Mouse (Mus musculus) megakaryocyte-erythroid progenitor cell, adult 5 weeks (primary cell): Measurements from ENCODE around the gene Cse1l. TPM values are rescaled to one million over a fixed set of nuclear protein-coding genes. Genes with fewer than 3 reads are reported as not detected.

Experiments used
- polyA plus RNA-seq: library from polyadenylated mRNA; stranded (reverse); fragments of >175 nt; gene quantifications from 2 replicates; pipeline ENCODE4 v1.2.3, GENCODE M21; 2012

Gene Cse1l
- 12.3 and 13.5 TPM in 2 replicates for polyA plus RNA-seq

GRCm38 (mm10) chr2:166905711-166906522, at the start of gene Cse1l:
Cse1l (plus strand) TSS chr2:166906040.

Other genes with a start within 250 kb of the Cse1l start
- gene Prex1, start 192.2 kb upstream of the Cse1l start, polyA plus RNA-seq: 38.8 and 42.2 TPM in 2 replicates
- gene Trp53rkb, start 113.5 kb upstream of the Cse1l start, polyA plus RNA-seq: 4.2 and 4.4 TPM in 2 replicates
- 5.4 and 8.1 TPM in 2 replicates for gene Arfgef2, start 100.5 kb upstream of the Cse1l start, polyA plus RNA-seq
- gene Stau1, start 90.3 kb downstream of the Cse1l start, polyA plus RNA-seq: 45.1 and 47.6 TPM in 2 replicates
- gene Ddx27, start 109.2 kb downstream of the Cse1l start, polyA plus RNA-seq: 72.9 and 106 TPM in 2 replicates
- gene Znfx1, start 157.0 kb downstream of the Cse1l start, polyA plus RNA-seq: 6.5 and 6.8 TPM in 2 replicates